Mouse (Mus musculus): Measurements from ENCODE around the gene Dera.

DNA sequence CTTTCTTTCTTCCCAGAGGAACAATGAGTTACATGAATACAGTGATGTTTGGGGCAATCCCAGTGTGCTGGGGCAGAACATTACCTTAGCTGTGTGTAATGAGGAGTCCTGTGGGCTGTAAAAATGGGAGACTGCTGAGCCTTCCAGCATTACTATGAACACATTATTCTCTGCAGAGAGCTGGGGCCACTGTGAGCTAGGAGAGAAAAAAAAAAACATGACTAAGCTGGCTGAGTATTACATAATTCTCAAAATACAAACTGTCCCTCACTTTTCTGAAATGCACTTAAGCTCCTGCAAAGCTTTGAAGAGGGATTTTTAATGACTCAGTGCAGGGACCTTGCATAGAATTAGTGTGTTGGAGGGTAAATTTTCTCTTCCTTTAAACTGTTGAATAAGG lies 143.3 kb downstream of the Dera start:
- TF ChIP-seq GATA1 (IDR thresholded peaks at IDR 0.05; ENCODE audit: borderline replicate concordance, low read length) (no peak), FLI1 (IDR thresholded peaks at IDR 0.05; ENCODE audit: low read length) (no peak)
